Mouse (Mus musculus): ENCODE measurements around the gene Selp.

DNA sequence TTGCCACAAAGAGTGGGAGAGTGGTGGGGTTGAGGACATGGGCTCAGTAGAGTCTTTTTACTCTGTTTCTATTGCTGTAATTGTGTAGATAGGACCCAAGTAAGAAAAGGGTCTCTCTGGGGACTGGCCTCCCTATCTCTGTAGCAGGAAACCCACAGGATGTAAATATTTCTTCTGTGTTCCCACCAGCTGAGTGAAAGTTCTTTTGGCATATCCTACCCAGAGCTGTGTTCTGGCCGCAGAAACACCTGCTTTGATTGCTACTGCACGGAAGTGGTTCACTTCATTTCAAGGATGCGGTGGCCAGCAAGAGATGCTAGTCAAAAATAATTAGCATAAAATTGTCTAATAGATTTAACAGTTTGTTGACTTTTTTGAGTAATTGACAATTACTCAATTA, 38.0 kb upstream of the Selp start:
- no peak for TF ChIP-seq CTCF (IDR thresholded peaks at IDR 0.05)
- no peak for TF ChIP-seq POLR2A (IDR thresholded peaks at IDR 0.05; ENCODE audit: insufficient read depth, low read depth, low read length)
- TF ChIP-seq EP300 (IDR thresholded peaks at IDR 0.05; ENCODE audit: insufficient read depth, low read depth, low read length), result no peak

Measured in heart, adult 2 months (tissue).